ENCODE assay signal across 27 mouse cellular contexts in the genomic region with DNA sequence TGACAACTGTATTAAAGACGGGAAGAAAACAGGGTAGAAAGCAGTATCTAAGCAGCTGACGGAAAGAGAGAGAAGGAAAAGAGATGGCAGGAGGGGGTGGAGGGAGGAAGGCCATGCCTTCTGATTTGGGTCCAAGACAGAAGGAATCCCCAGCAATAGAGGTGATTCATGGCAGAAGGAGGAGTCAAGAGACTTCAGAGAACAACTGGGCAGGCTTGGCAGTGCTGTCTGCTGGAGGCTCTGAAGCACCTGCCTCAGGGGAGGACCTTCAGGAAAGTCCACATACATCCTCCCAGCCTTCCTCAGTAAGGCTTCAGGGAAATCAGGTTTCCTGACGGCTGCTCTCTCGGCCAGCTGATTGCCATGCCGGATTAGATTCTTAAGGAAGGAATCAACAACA.
DNase-seq lines count a peak whose midpoint lies in the region; ATAC-seq and TF ChIP-seq lines count a peak whose summit lies in the region.
"Had no signal": no experiment of that assay in that cellular context is flagged by ENCODE, and none has a peak within 500 bp of the region (broad histone marks: within the 10 kb centered on the region; RNA-seq: fewer than 3 reads in every experiment).

No protein-coding gene starts in this region.

- TF ChIP-seq CTCF in G1E (IDR thresholded peaks at IDR 0.05; ENCODE audit: low read depth, low read length), result no peak
- TF ChIP-seq CTCF in liver, postnatal 0 days (IDR thresholded peaks at IDR 0.05; ENCODE audit: low read depth), result no peak

- TF ChIP-seq EP300 in liver, postnatal 0 days (IDR thresholded peaks at IDR 0.05; ENCODE audit: low read depth), result no peak

- DNase-seq in G1E (ENCODE audit: low spot score), result no peak
- DNase-seq in liver, postnatal 0 days, result no peak
- no peak for DNase-seq in layer of hippocampus, adult 9-10 months (ENCODE audit: low spot score)
- no peak for DNase-seq in spleen, postnatal 4 days (ENCODE audit: low spot score in 2 of 2)
- DNase-seq: adrenal gland, adult 2 months; cerebellum, adult 8-10 months; cerebellum, postnatal 25 days; heart, postnatal 4 days; kidney, adult 8-10 months; kidney, postnatal 4 days; layer of hippocampus, postnatal 36 days; left cerebral cortex, postnatal 4 days; lung, embryonic 14.5 days; lung, postnatal 14 days; right cerebral cortex, postnatal 14 days; thymus, adult 2 months; thymus, postnatal 36 days had no signal

- ATAC-seq in G1E (ENCODE audit: extremely low read depth, insufficient number of reproducible peaks, low FRiP score, poor library complexity, severe bottlenecking), result 0 out of 2 replicates have a peak, but pooled peaks have one; percentile 31
- peak; percentile 65; the same call in 1 of the 2 replicates for ATAC-seq in erythroblast, adult 5-6 weeks (replicated peaks; ENCODE audit: low FRiP score, poor library complexity, severe bottlenecking)
- peak; percentile 80 for ATAC-seq in liver, embryonic 12.5 days
- ATAC-seq in liver, postnatal 0 days, result 0 out of 2 replicates have a peak, but pooled peaks have one; percentile 36
- ATAC-seq in midbrain, embryonic 13.5 days, result no peak
- ATAC-seq: forebrain, embryonic 16.5 days; intestine, embryonic 16.5 days had no signal

- WGBS in liver, embryonic 12.5 days (ENCODE audit: insufficient replicate concordance), result 52% methylated on average over 5 of the region's 5 CpGs
- WGBS in liver, postnatal 0 days (ENCODE audit: insufficient replicate concordance), result 74% methylated on average over 5 of the region's 5 CpGs
- WGBS in midbrain, embryonic 13.5 days, result 86% methylated on average over 5 of the region's 5 CpGs

- H3K4me2 ChIP-seq in liver, embryonic 12.5 days, result peak overlapping the region; percentile 68
- peak overlapping the region; percentile 48 for H3K4me2 ChIP-seq in liver, postnatal 0 days (ENCODE audit: low read depth, low read length)
- no peak overlapping the region for H3K4me2 ChIP-seq in midbrain, embryonic 13.5 days (replicated peaks)
- H3K4me2 ChIP-seq: hindbrain, embryonic 13.5 days; lung, embryonic 14.5 days; midbrain, embryonic 11.5 days; neural tube, embryonic 13.5 days had no signal

- H3K9me3 ChIP-seq in G1E (replicated peaks), result no peaks in the 10 kb centered on the region
- H3K9me3 ChIP-seq in liver, embryonic 12.5 days (replicated peaks), result no peaks in the 10 kb centered on the region
- no peaks in the 10 kb centered on the region for H3K9me3 ChIP-seq in liver, postnatal 0 days (ENCODE audit: low read length)
- no peaks in the 10 kb centered on the region for H3K9me3 ChIP-seq in midbrain, embryonic 13.5 days
- H3K9me3 ChIP-seq: heart, embryonic 10.5 days; hindbrain, embryonic 13.5 days; neural tube, embryonic 13.5 days had no signal

- peak overlapping the region; percentile 68 for H3K9ac ChIP-seq in liver, embryonic 12.5 days
- H3K9ac ChIP-seq in liver, postnatal 0 days (replicated peaks), result 0 out of 2 replicates have a peak overlapping the region, but pooled peaks have one; percentile 13
- no peak overlapping the region for H3K9ac ChIP-seq in midbrain, embryonic 13.5 days (replicated peaks)
- H3K9ac ChIP-seq: hindbrain, embryonic 13.5 days; lung, embryonic 14.5 days; neural tube, embryonic 13.5 days had no signal

- H3K4me3 ChIP-seq in G1E (ENCODE audit: low read depth, low read length), result no peak overlapping the region; the same call in 1 of the 2 replicates
- peak overlapping the region; percentile 54 for H3K4me3 ChIP-seq in liver, embryonic 12.5 days
- no peak overlapping the region; the same call in 1 of the 2 replicates for H3K4me3 ChIP-seq in liver, postnatal 0 days (ENCODE audit: low read depth, low read length)
- no peak overlapping the region for H3K4me3 ChIP-seq in midbrain, embryonic 13.5 days (replicated peaks)
- H3K4me3 ChIP-seq: heart, embryonic 10.5 days; hindbrain, embryonic 13.5 days; neural tube, embryonic 13.5 days had no signal

- H3K4me1 ChIP-seq in G1E (ENCODE audit: insufficient read depth, low read depth, low read length), result peaks cover 36% of the 10 kb centered on the region
- peaks cover 54% of the 10 kb centered on the region for H3K4me1 ChIP-seq in liver, embryonic 12.5 days
- H3K4me1 ChIP-seq in liver, postnatal 0 days (ENCODE audit: insufficient read depth), result peaks cover 3% of the 10 kb centered on the region; the same call in 1 of the 2 replicates
- no peaks in the 10 kb centered on the region for H3K4me1 ChIP-seq in midbrain, embryonic 13.5 days (replicated peaks)
- H3K4me1 ChIP-seq: heart, embryonic 10.5 days; hindbrain, embryonic 13.5 days; neural tube, embryonic 13.5 days had no signal

- H3K27ac ChIP-seq in liver, embryonic 12.5 days, result peak overlapping the region; percentile 93
- H3K27ac ChIP-seq in liver, postnatal 0 days (ENCODE audit: low read depth), result no peak overlapping the region
- no peak overlapping the region for H3K27ac ChIP-seq in midbrain, embryonic 13.5 days
- H3K27ac ChIP-seq: heart, embryonic 10.5 days; hindbrain, embryonic 13.5 days; kidney, postnatal 0 days; neural tube, embryonic 13.5 days had no signal

- no peaks in the 10 kb centered on the region for H3K27me3 ChIP-seq in G1E (ENCODE audit: insufficient read depth, low read length)
- H3K27me3 ChIP-seq in liver, embryonic 12.5 days (replicated peaks), result no peaks in the 10 kb centered on the region
- no peaks in the 10 kb centered on the region for H3K27me3 ChIP-seq in liver, postnatal 0 days (ENCODE audit: insufficient read depth, low read length)
- no peaks in the 10 kb centered on the region for H3K27me3 ChIP-seq in midbrain, embryonic 13.5 days
- H3K27me3 ChIP-seq: hindbrain, embryonic 13.5 days; neural tube, embryonic 13.5 days had no signal

- H3K36me3 ChIP-seq in G1E (replicated peaks), result no peaks in the 10 kb centered on the region
- peaks cover 7% of the 10 kb centered on the region; the same call in 1 of the 2 replicates for H3K36me3 ChIP-seq in liver, embryonic 12.5 days
- no peaks in the 10 kb centered on the region for H3K36me3 ChIP-seq in liver, postnatal 0 days (replicated peaks; ENCODE audit: insufficient read depth, low read length)
- no peaks in the 10 kb centered on the region for H3K36me3 ChIP-seq in midbrain, embryonic 13.5 days
- H3K36me3 ChIP-seq: heart, embryonic 10.5 days; hindbrain, embryonic 13.5 days; neural tube, embryonic 13.5 days had no signal
